Mouse (Mus musculus) MEL (cell line): Measurements from ENCODE around the gene Zbtb43. TPM values are rescaled to one million over a fixed set of nuclear protein-coding genes. Genes with fewer than 3 reads are reported as not detected.

ENCODE experiments used
- DNase-seq: peaks from one replicate; pipeline ENCODE4 v3.0.0; 2011; ENCODE audit warnings: low read depth, low spot score
- H3K27ac ChIP-seq: 2 replicates; pipeline ENCODE4 v1.5.1; 2012; ENCODE audit warnings: low read depth, mild to moderate bottlenecking, control low read depth, low read length, moderate library complexity; ENCODE audit not compliant: control insufficient read depth
- H3K27me3 ChIP-seq, 2 experiments: fragments of 150-350 bp in 1 of 2; sonication (generic) in 1 of 2; 2 replicates each; pipeline ENCODE4 v1.6.1; 2012; ENCODE audit warnings: low read length in 2 of 2, mild to moderate bottlenecking in 2 of 2, improper control_type of control experiment in 1 of 2, moderate library complexity in 1 of 2; ENCODE audit not compliant: insufficient read depth in 2 of 2, control insufficient read depth in 1 of 2
- H3K36me3 ChIP-seq, 2 experiments: 2 replicates each; pipeline ENCODE4 v1.6.1; 2012 to 2014; ENCODE audit warnings: low read length in 2 of 2, improper control_type of control experiment in 1 of 2, inconsistent platforms in 1 of 2, mild to moderate bottlenecking in 1 of 2; ENCODE audit not compliant: insufficient read depth in 2 of 2, control insufficient read depth in 1 of 2
- H3K4me1 ChIP-seq, 2 experiments: fragments of 150-350 bp in 1 of 2; sonication (generic) in 1 of 2; 2 replicates each; pipeline ENCODE4 v1.6.1; 2012; ENCODE audit warnings: low read length in 2 of 2, improper control_type of control experiment in 1 of 2, mild to moderate bottlenecking in 1 of 2; ENCODE audit not compliant: insufficient read depth in 2 of 2, control insufficient read depth in 1 of 2
- H3K4me3 ChIP-seq, 2 experiments: fragments of 150-350 bp in 1 of 2; sonication (generic) in 1 of 2; 2 replicates each; pipeline ENCODE4 v1.5.1; 2012; ENCODE audit warnings: low read depth in 2 of 2, low read length in 2 of 2, mild to moderate bottlenecking in 2 of 2, moderate library complexity in 2 of 2, control low read depth in 1 of 2, improper control_type of control experiment in 1 of 2; ENCODE audit not compliant: control insufficient read depth in 1 of 2, insufficient read depth in 1 of 2
- H3K79me2 ChIP-seq: 2 replicates; pipeline ENCODE4 v1.6.1; 2012; ENCODE audit warnings: mild to moderate bottlenecking, low read length, moderate library complexity; ENCODE audit not compliant: control insufficient read depth, poor library complexity, insufficient read depth
- H3K9ac ChIP-seq: 2 replicates; pipeline ENCODE4 v1.6.1; 2012; ENCODE audit warnings: low read depth, mild to moderate bottlenecking, control low read depth, low read length, moderate library complexity; ENCODE audit not compliant: control insufficient read depth, poor library complexity, severe bottlenecking
- H3K9me3 ChIP-seq: fragments of 150-350 bp; sonication (generic); replicated peaks from 2 replicates; pipeline ENCODE4 v1.6.1; 2012; ENCODE audit warnings: mild to moderate bottlenecking, low read length, improper control_type of control experiment, moderate library complexity; ENCODE audit not compliant: insufficient read depth
- BHLHE40 ChIP-seq: IDR thresholded peaks from 2 replicates; pipeline ENCODE4 v1.6.1; 2012; ENCODE audit warnings: low read depth, mild to moderate bottlenecking, inconsistent platforms, low read length, improper control_type of control experiment, borderline replicate concordance
- CHD1 ChIP-seq: IDR thresholded peaks from 2 replicates; pipeline ENCODE4 v1.6.1; 2012; ENCODE audit warnings: low read depth, mild to moderate bottlenecking, inconsistent platforms, low read length, improper control_type of control experiment
- CTCF ChIP-seq, 3 experiments: IDR thresholded peaks in 2 of 3; conservative IDR thresholded peaks in 1 of 3; 2 replicates each; pipeline ENCODE4 v1.5.1; 2011 to 2012; ENCODE audit warnings: low read length in 3 of 3, low read depth in 2 of 3, mild to moderate bottlenecking in 2 of 3, improper control_type of control experiment in 1 of 3, inconsistent platforms in 1 of 3, mixed read lengths in 1 of 3, moderate library complexity in 1 of 3; ENCODE audit not compliant: control insufficient read depth in 1 of 3, insufficient read depth in 1 of 3, poor library complexity in 1 of 3, severe bottlenecking in 1 of 3
- E2F4 ChIP-seq: IDR thresholded peaks from 2 replicates; pipeline ENCODE4 v1.6.1; 2011; ENCODE audit warnings: low read depth, low read length, improper control_type of control experiment, borderline replicate concordance
- GATA1 ChIP-seq: IDR thresholded peaks from 2 replicates; pipeline ENCODE4 v1.6.1; 2011; ENCODE audit warnings: low read depth, low read length, improper control_type of control experiment
- HCFC1 ChIP-seq: IDR thresholded peaks from 2 replicates; pipeline ENCODE4 v1.6.1; 2012; ENCODE audit warnings: low read depth, mild to moderate bottlenecking, inconsistent platforms, low read length, improper control_type of control experiment, moderate library complexity
- MXI1 ChIP-seq: IDR thresholded peaks from 2 replicates; pipeline ENCODE4 v1.6.1; 2011; ENCODE audit warnings: mild to moderate bottlenecking, low read depth, low read length, improper control_type of control experiment
- NELFE ChIP-seq: IDR thresholded peaks from 2 replicates; pipeline ENCODE4 v1.6.1; 2011; ENCODE audit warnings: low read depth, low read length, improper control_type of control experiment
- POLR2A ChIP-seq, 2 experiments: IDR thresholded peaks; 2 replicates each; pipeline ENCODE4 v1.6.1; 2011 to 2012; ENCODE audit warnings: low read length in 2 of 2, mild to moderate bottlenecking in 2 of 2, control low read depth in 1 of 2, improper control_type of control experiment in 1 of 2, low read depth in 1 of 2, moderate library complexity in 1 of 2; ENCODE audit not compliant: control insufficient read depth in 1 of 2, insufficient read depth in 1 of 2, poor library complexity in 1 of 2
- POLR2AphosphoS2 ChIP-seq: IDR thresholded peaks from 2 replicates; pipeline ENCODE4 v1.6.1; 2011; ENCODE audit warnings: low read length, improper control_type of control experiment
- RAD21 ChIP-seq: IDR thresholded peaks from 2 replicates; pipeline ENCODE4 v1.6.1; 2011; ENCODE audit warnings: mild to moderate bottlenecking, low read depth, low read length, improper control_type of control experiment
- RCOR1 ChIP-seq: IDR thresholded peaks from 2 replicates; pipeline ENCODE4 v1.6.1; 2012; ENCODE audit warnings: low read depth, mild to moderate bottlenecking, inconsistent platforms, low read length, improper control_type of control experiment
- SIN3A ChIP-seq: IDR thresholded peaks from 2 replicates; pipeline ENCODE4 v1.6.1; 2012; ENCODE audit warnings: low read length, improper control_type of control experiment, inconsistent platforms
- SMC3 ChIP-seq: IDR thresholded peaks from 2 replicates; pipeline ENCODE4 v1.6.1; 2011; ENCODE audit warnings: low read depth, low read length, improper control_type of control experiment
- TBP ChIP-seq: IDR thresholded peaks from 2 replicates; pipeline ENCODE4 v1.8.0; 2011; ENCODE audit warnings: low read depth, low read length, improper control_type of control experiment
- ZKSCAN1 ChIP-seq: IDR thresholded peaks from 2 replicates; pipeline ENCODE4 v1.6.1; 2012; ENCODE audit warnings: low read depth, mild to moderate bottlenecking, inconsistent platforms, low read length, improper control_type of control experiment, moderate library complexity
- ZNF384 ChIP-seq: IDR thresholded peaks from 2 replicates; pipeline ENCODE4 v1.6.1; 2012; ENCODE audit warnings: low read depth, mild to moderate bottlenecking, inconsistent platforms, low read length, improper control_type of control experiment
- polyA plus RNA-seq, 2 experiments: library from polyadenylated mRNA; stranded (reverse) in 1 of 2; unstranded in 1 of 2; fragments of >175 nt in 1 of 2; fragments of >200 nt in 1 of 2; gene quantifications; 2 replicates each; pipeline versions ENCODE4 v1.2.1 to v1.2.4; 2012; ENCODE audit warnings: low replicate concordance in 2 of 2, low read depth in 1 of 2; ENCODE audit not compliant: insufficient read length in 2 of 2, insufficient read depth in 1 of 2, missing spikeins in 1 of 2
- total RNA-seq: library from RNA; depleted of rRNA; stranded (reverse); fragments of 300-350 nt; gene quantifications from 2 replicates; pipeline ENCODE4 v1.2.3, GENCODE M21; 2012

The Zbtb43 gene
- total and polyA plus RNA-seq, 3 experiments, result 15.5 to 17.7 TPM; not detected in 1

- Histone ChIP-seq H3K27me3 (no peaks in the 10 kb centered on the region), H3K4me1 (peaks cover 0 to 9% of the 10 kb centered on the region in 2 experiments; a peak in 3 of 4 replicates), H3K79me2 (peaks cover 23% of the 10 kb centered on the region), H3K36me3 (peaks cover 0 to 11% of the 10 kb centered on the region in 2 experiments; a peak in 3 of 4 replicates), H3K9me3 (no peaks in the 10 kb centered on the region), H3K4me3 (peak overlapping the region; percentile 85 to 95), H3K9ac (peak overlapping the region; percentile 96), H3K27ac (peak overlapping the region; percentile 71)
- TF ChIP-seq MXI1 (0 out of 2 replicates have a peak, but pooled peaks have one; percentile 4), ZKSCAN1 (no peak), BHLHE40 (no peak), NELFE (no peak), ZNF384 (peak; percentile 56)
- DNase-seq, result peak; percentile 61
Observed at GRCm38 (mm10) chr2:33430081-33430770, 38.1 kb downstream of the Zbtb43 start.

- H3K79me2 ChIP-seq, result peaks cover 23% of the 10 kb centered on the region
- TF ChIP-seq GATA1, result no peak
- peak; percentile 58 for TF ChIP-seq TBP
- TF ChIP-seq POLR2AphosphoS2, result no peak
- TF ChIP-seq POLR2A (IDR thresholded peaks at IDR 0.05; ENCODE audit: control insufficient read depth in 1 of 2, insufficient read depth in 1 of 2, low read depth in 1 of 2, low read length in 2 of 2, poor library complexity in 1 of 2), result peak; percentile 34 to 68; a peak in 2 of 4 replicates
- TF ChIP-seq RCOR1, result no peak
- no peak for TF ChIP-seq CHD1
- TF ChIP-seq SIN3A, result peak; percentile 57; the same call in 1 of the 2 replicates
- TF ChIP-seq RAD21, result no peak
- no peak for TF ChIP-seq HCFC1
- no peak for TF ChIP-seq CTCF (IDR thresholded peaks at IDR 0.05 in 2 of 3, conservative IDR thresholded peaks at IDR 0.05 in 1 of 3; ENCODE audit: control insufficient read depth in 1 of 3, insufficient read depth in 1 of 3, low read depth in 2 of 3, low read length in 3 of 3, poor library complexity in 1 of 3, severe bottlenecking in 1 of 3)
- TF ChIP-seq E2F4, result no peak
- no peak for TF ChIP-seq SMC3
- TF ChIP-seq NELFE, result peak; percentile 47; the same call in 1 of the 2 replicates
- TF ChIP-seq MXI1, result peak; percentile 63; the same call in 1 of the 2 replicates
- peak overlapping the region; percentile 85 to 95 for H3K4me3 ChIP-seq
- no peaks in the 10 kb centered on the region for H3K9me3 ChIP-seq
- H3K9ac ChIP-seq, result peak overlapping the region; percentile 96
- H3K27ac ChIP-seq, result peak overlapping the region; percentile 71
- H3K36me3 ChIP-seq, result peaks cover 0 to 11% of the 10 kb centered on the region in 2 experiments; a peak in 3 of 4 replicates
- H3K4me1 ChIP-seq, result peaks cover 0 to 9% of the 10 kb centered on the region in 2 experiments; a peak in 3 of 4 replicates
- H3K27me3 ChIP-seq, result no peaks in the 10 kb centered on the region
- DNase-seq, result peak; percentile 85
Observed at GRCm38 (mm10) chr2:33429339-33429738, 39.0 kb downstream of the Zbtb43 start.
